15 mouse cellular contexts compared by ENCODE assay signal in the genomic region with DNA sequence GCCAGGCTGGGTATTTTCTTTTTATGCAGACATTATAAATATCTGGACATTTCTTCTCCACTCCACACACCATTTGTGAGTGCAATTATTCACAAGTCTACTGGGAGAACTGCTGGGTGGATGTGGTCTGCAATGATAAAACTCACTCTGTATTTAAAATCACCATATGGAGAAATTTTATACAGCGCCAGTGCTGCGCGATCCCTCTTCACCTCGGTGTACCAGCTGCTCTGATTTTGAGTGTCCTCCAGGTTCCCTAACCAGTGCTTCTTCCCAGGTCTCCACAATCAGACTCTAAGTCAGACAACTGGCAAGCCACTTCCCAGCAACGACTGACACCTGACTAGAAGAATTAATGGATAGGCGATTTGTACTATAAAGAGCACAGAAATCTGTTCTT. TPM values are rescaled to one million over a fixed set of nuclear protein-coding genes. Genes with fewer than 3 reads are reported as not detected.
DNase-seq lines count a peak whose midpoint lies in the region; ATAC-seq and TF ChIP-seq lines count a peak whose summit lies in the region.
"Had no signal": no experiment of that assay in that cellular context is flagged by ENCODE, and none has a peak within 500 bp of the region (broad histone marks: within the 10 kb centered on the region; RNA-seq: fewer than 3 reads in every experiment).

No protein-coding gene starts in this region.

- H3K4me2 ChIP-seq in midbrain, embryonic 16.5 days (ENCODE audit: low read length) = 0 out of 2 replicates have a peak overlapping the region, but pooled peaks have one; percentile 2
- H3K4me2 ChIP-seq in midbrain, postnatal 0 days (ENCODE audit: low read depth, low read length, poor library complexity, severe bottlenecking) = no peak overlapping the region
- peak overlapping the region; percentile 10; the same call in 1 of the 2 replicates for H3K4me2 ChIP-seq in CH12.LX (ENCODE audit: insufficient read depth, low read depth, poor library complexity, severe bottlenecking)
- H3K4me2 ChIP-seq: embryonic facial prominence, embryonic 13.5 days; intestine, embryonic 15.5 days; liver, embryonic 15.5 days had no signal

- TF ChIP-seq CTCF in midbrain, postnatal 0 days (IDR thresholded peaks at IDR 0.05) = no peak
- no peak for TF ChIP-seq CTCF in CH12.LX (conservative IDR thresholded peaks at IDR 0.05 in 1 of 2, IDR thresholded peaks at IDR 0.05 in 1 of 2; ENCODE audit: low read depth in 2 of 2, low read length in 2 of 2)
- no peak for TF ChIP-seq CTCF in brain, embryonic 14.5 days (IDR thresholded peaks at IDR 0.05; ENCODE audit: borderline replicate concordance, extremely low read depth, insufficient read depth, insufficient read length)
- no peak for TF ChIP-seq CTCF in heart, adult 2 months (IDR thresholded peaks at IDR 0.05)

- H3K4me1 ChIP-seq in midbrain, embryonic 16.5 days (ENCODE audit: control insufficient read depth, insufficient read depth, low read length) = no peaks in the 10 kb centered on the region
- H3K4me1 ChIP-seq in midbrain, postnatal 0 days (ENCODE audit: insufficient read depth, low read length) = no peaks in the 10 kb centered on the region
- H3K4me1 ChIP-seq in CH12.LX (ENCODE audit: control insufficient read depth in 1 of 2, insufficient read depth in 2 of 2) = peaks cover 0 to 7% of the 10 kb centered on the region in 2 experiments; a peak in 2 of 4 replicates
- peaks cover 1% of the 10 kb centered on the region; the same call in 1 of the 2 replicates for H3K4me1 ChIP-seq in heart, adult 2 months (ENCODE audit: control insufficient read depth, insufficient read depth, low read length)
- H3K4me1 ChIP-seq: embryonic facial prominence, embryonic 13.5 days; intestine, embryonic 15.5 days; limb, embryonic 10.5 days; liver, embryonic 15.5 days had no signal

- H3K9me3 ChIP-seq in midbrain, embryonic 16.5 days (replicated peaks; ENCODE audit: control insufficient read depth, low read length, poor library complexity, severe bottlenecking) = no peaks in the 10 kb centered on the region
- H3K9me3 ChIP-seq in midbrain, postnatal 0 days (ENCODE audit: low read length) = no peaks in the 10 kb centered on the region
- H3K9me3 ChIP-seq in CH12.LX (replicated peaks; ENCODE audit: low read length) = no peaks in the 10 kb centered on the region
- H3K9me3 ChIP-seq: embryonic facial prominence, embryonic 13.5 days; hindbrain, embryonic 15.5 days; intestine, embryonic 15.5 days; limb, embryonic 10.5 days; liver, embryonic 15.5 days had no signal

- DNase-seq in frontal cortex, postnatal 25 days (ENCODE audit: low spot score in 2 of 2) = no peak
- no peak for DNase-seq in midbrain, postnatal 0 days (ENCODE audit: low spot score)
- DNase-seq in CH12.LX (ENCODE audit: extremely low read depth) = no peak
- peak; percentile 23 for DNase-seq in brain, embryonic 14.5 days (ENCODE audit: low read depth)
- DNase-seq in heart, adult 2 months = no peak
- no peak for DNase-seq in B cell, adult 2 months

- no peak for TF ChIP-seq RAD21 in CH12.LX (IDR thresholded peaks at IDR 0.05; ENCODE audit: low read depth, low read length)

- no peak overlapping the region for H3K27ac ChIP-seq in midbrain, embryonic 16.5 days (ENCODE audit: low read length)
- no peak overlapping the region for H3K27ac ChIP-seq in midbrain, postnatal 0 days (ENCODE audit: low read depth, low read length)
- no peak overlapping the region for H3K27ac ChIP-seq in CH12.LX (ENCODE audit: insufficient read depth, low read depth)
- H3K27ac ChIP-seq in heart, adult 2 months = no peak overlapping the region
- H3K27ac ChIP-seq: embryonic facial prominence, embryonic 13.5 days; hindbrain, embryonic 15.5 days; intestine, embryonic 15.5 days; layer of hippocampus, adult 2 months; limb, embryonic 10.5 days; liver, embryonic 15.5 days had no signal

- 49% methylated on average over 6 of the region's 6 CpGs for WGBS in midbrain, embryonic 16.5 days
- 50% methylated on average over 6 of the region's 6 CpGs for WGBS in midbrain, postnatal 0 days
- 49% methylated on average over 6 of the region's 6 CpGs for WGBS in heart, adult 2 months

- TF ChIP-seq EP300 in CH12.LX (IDR thresholded peaks at IDR 0.05; ENCODE audit: low read length) = no peak
- no peak for TF ChIP-seq EP300 in heart, adult 2 months (IDR thresholded peaks at IDR 0.05; ENCODE audit: insufficient read depth, low read depth, low read length)

- no peaks in the 10 kb centered on the region for H3K36me3 ChIP-seq in midbrain, embryonic 16.5 days (ENCODE audit: control insufficient read depth, insufficient read depth, low read length)
- H3K36me3 ChIP-seq in midbrain, postnatal 0 days (ENCODE audit: insufficient read depth, low read length) = no peaks in the 10 kb centered on the region
- H3K36me3 ChIP-seq in CH12.LX (replicated peaks in 1 of 2; ENCODE audit: control insufficient read depth in 1 of 2, insufficient read depth in 1 of 2, low read length in 1 of 2) = no peaks in the 10 kb centered on the region
- H3K36me3 ChIP-seq in heart, adult 2 months (ENCODE audit: control insufficient read depth, insufficient read depth, low read length) = no peaks in the 10 kb centered on the region
- H3K36me3 ChIP-seq: embryonic facial prominence, embryonic 13.5 days; hindbrain, embryonic 15.5 days; intestine, embryonic 15.5 days; limb, embryonic 10.5 days; liver, embryonic 15.5 days had no signal

- dilution Hi-C loops in CH12.LX (cut with MboI; ENCODE audit: extremely low pct_ligation_motif_present, extremely low pct_unique_long_range_greater_than_20kb, low sequenced_read_pairs) = no loop called here

- intact Hi-C loops in heart, adult 2 months (cut with DNase I) = loop anchor here (1.0 kb wide), 1 partner anchor 142 kb away; no protein-coding TSS in a partner anchor

- H3K27me3 ChIP-seq in midbrain, embryonic 16.5 days (ENCODE audit: control insufficient read depth, insufficient read depth, low read depth, low read length) = no peaks in the 10 kb centered on the region
- H3K27me3 ChIP-seq in midbrain, postnatal 0 days (ENCODE audit: insufficient read depth, low read length) = no peaks in the 10 kb centered on the region
- no peaks in the 10 kb centered on the region for H3K27me3 ChIP-seq in CH12.LX (replicated peaks)
- H3K27me3 ChIP-seq in heart, adult 2 months (ENCODE audit: control insufficient read depth, insufficient read depth, low read length) = no peaks in the 10 kb centered on the region
- H3K27me3 ChIP-seq: embryonic facial prominence, embryonic 13.5 days; hindbrain, embryonic 15.5 days; intestine, embryonic 15.5 days; liver, embryonic 15.5 days had no signal

- no peak for TF ChIP-seq POLR2A in CH12.LX (IDR thresholded peaks at IDR 0.05; ENCODE audit: low read depth, low read length)
- no peak for TF ChIP-seq POLR2A in brain, embryonic 14.5 days (IDR thresholded peaks at IDR 0.05; ENCODE audit: borderline replicate concordance, extremely low read depth, insufficient read depth, insufficient read length, poor library complexity, severe bottlenecking)
- no peak for TF ChIP-seq POLR2A in heart, adult 2 months (IDR thresholded peaks at IDR 0.05; ENCODE audit: insufficient read depth, low read depth, low read length)

- H3K9ac ChIP-seq in midbrain, embryonic 16.5 days (ENCODE audit: low read depth, low read length) = no peak overlapping the region
- H3K9ac ChIP-seq in midbrain, postnatal 0 days (replicated peaks; ENCODE audit: low read length, poor library complexity, severe bottlenecking) = no peak overlapping the region
- H3K9ac ChIP-seq in CH12.LX (ENCODE audit: insufficient read depth, low read depth) = no peak overlapping the region
- no peak overlapping the region for H3K9ac ChIP-seq in heart, adult 2 months (ENCODE audit: low read depth, low read length)
- H3K9ac ChIP-seq: embryonic facial prominence, embryonic 13.5 days; hindbrain, embryonic 15.5 days; intestine, embryonic 15.5 days; liver, embryonic 15.5 days had no signal

- in situ Hi-C loops in CH12.LX (cut with MboI; ENCODE audit: low pct_ligation_motif_present, low pct_unique_long_range_greater_than_20kb, low sequenced_read_pairs) = no loop called here

- H3K4me3 ChIP-seq in midbrain, embryonic 16.5 days (ENCODE audit: low read depth, low read length) = no peak overlapping the region
- no peak overlapping the region for H3K4me3 ChIP-seq in midbrain, postnatal 0 days (ENCODE audit: low read depth, low read length)
- H3K4me3 ChIP-seq in CH12.LX (replicated peaks in 1 of 3; ENCODE audit: low read depth in 2 of 3, low read length in 2 of 3, poor library complexity in 1 of 3) = no peak overlapping the region
- H3K4me3 ChIP-seq in heart, adult 2 months = no peak overlapping the region
- H3K4me3 ChIP-seq: embryonic facial prominence, embryonic 13.5 days; erythroblast, embryonic 14.5 days; hindbrain, embryonic 15.5 days; intestine, embryonic 15.5 days; layer of hippocampus, adult 2 months; limb, embryonic 10.5 days; liver, embryonic 15.5 days had no signal

- ATAC-seq in frontal cortex, adult (ENCODE audit: low TSS enrichment) = peak; percentile 27; the same call in 1 of the 2 replicates
- no peak for ATAC-seq in midbrain, embryonic 16.5 days
- no peak for ATAC-seq in midbrain, postnatal 0 days (ENCODE audit: low FRiP score)

- H3K79me2 ChIP-seq in CH12.LX (replicated peaks; ENCODE audit: control insufficient read depth, extremely low read depth, insufficient read depth, poor library complexity, severe bottlenecking) = no peaks in the 10 kb centered on the region
- no peaks in the 10 kb centered on the region for H3K79me2 ChIP-seq in heart, adult 2 months (replicated peaks; ENCODE audit: control insufficient read depth, insufficient read depth, low read length)

TF ChIP-seq in CH12.LX, 34 proteins besides CTCF, POLR2A, EP300 and RAD21 (continues in another document):
- no peak for TF ChIP-seq ZMIZ1 (IDR thresholded peaks at IDR 0.05; ENCODE audit: low read depth, low read length)
- no peak for TF ChIP-seq ZKSCAN1 (IDR thresholded peaks at IDR 0.05; ENCODE audit: borderline replicate concordance, low read depth, low read length)
- no peak for TF ChIP-seq MAX (IDR thresholded peaks at IDR 0.05; ENCODE audit: low read length)
- no peak for TF ChIP-seq CHD1 (IDR thresholded peaks at IDR 0.05; ENCODE audit: low read depth, low read length)
- TF ChIP-seq ELF1 (IDR thresholded peaks at IDR 0.05; ENCODE audit: low read depth, low read length) = no peak
- no peak for TF ChIP-seq POLR2AphosphoS2 (IDR thresholded peaks at IDR 0.05; ENCODE audit: low read depth, low read length)
- TF ChIP-seq MYC (IDR thresholded peaks at IDR 0.05; ENCODE audit: low read depth, low read length) = no peak
- TF ChIP-seq RCOR1 (conservative IDR thresholded peaks at IDR 0.05; ENCODE audit: low read depth, low read length) = no peak

RNA-seq across cellular contexts. Expression of gene Fam129a, which starts 7.1 kb away (rescaled TPM):
- 0.70 and 1.0 TPM in 2 replicates for polyA plus RNA-seq in midbrain, embryonic 16.5 days (2015; fragmentation: Nextera tagmentation; extraction: Ambion mirVana)
- 1.4 and 3.5 TPM in 2 replicates for total RNA-seq in midbrain, postnatal 0 days (2014; rRNA removed)
- polyA plus RNA-seq in midbrain, postnatal 0 days (2015; fragmentation: Nextera tagmentation; extraction: Ambion mirVana) = 1.2 and 1.6 TPM in 2 replicates
- total RNA-seq in CH12.LX (2012; rRNA removed) = 25.9 and 48.3 TPM in 2 replicates
- total RNA-seq in CH12.LX (2014; rRNA removed) = 30.8 and 37.0 TPM in 2 replicates
- polyA plus RNA-seq in CH12.LX (2012; ENCODE audit: insufficient read length, low read depth) = 26.2 and 27.8 TPM in 2 replicates
- polyA plus RNA-seq in brain, embryonic 14.5 days (2012; rRNA removed) = 0.50 and 0.90 TPM in 2 replicates
- total RNA-seq in heart, adult 2 months (2021) = 10 to 100 TPM; 13.3 to 14.9 TPM
- polyA plus RNA-seq in heart, adult 2 months (2012; rRNA removed) = 6.2 and 10.1 TPM in 2 replicates
